Mouse (Mus musculus) frontal cortex, postnatal 25 days (tissue): ENCODE measurements around the gene Tada2b.

Experiments
- DNase-seq, 2 experiments: peaks; one replicate each; pipeline ENCODE4 v3.0.0; 2022; ENCODE audit warnings: low spot score in 2 of 2

The Tada2b gene

GRCm38 (mm10) chr5:36484171-36484990 is at the start of gene Tada2b, which contains the start of gene Ccdc96:
Gene Tada2b (minus strand): TSS chr5:36484285.
Gene Ccdc96 (plus strand): TSS chr5:36484588.
- DNase-seq, result peak; percentile 94

GRCm38 (mm10) chr5:36530129-36530751 is 46.2 kb upstream of the Tada2b start:
- peak; percentile 84 to 91 for DNase-seq

- DNase-seq, result no peak
Observed at GRCm38 (mm10) chr5:36529698-36530097, 45.6 kb upstream of the Tada2b start.

GRCm38 (mm10) chr5:36526921-36527320 is 42.8 kb upstream of the Tada2b start:
- no peak for DNase-seq

- no peak for DNase-seq
Observed at GRCm38 (mm10) chr5:36526274-36526673, 42.2 kb upstream of the Tada2b start.

GRCm38 (mm10) chr5:36525216-36525615 is 41.1 kb upstream of the Tada2b start:
- no peak for DNase-seq

- no peak for DNase-seq
Observed at GRCm38 (mm10) chr5:36523219-36523703, 39.2 kb upstream of the Tada2b start.

GRCm38 (mm10) chr5:36522782-36523181 is 38.7 kb upstream of the Tada2b start:
- DNase-seq, result no peak

GRCm38 (mm10) chr5:36519751-36520150 is 35.7 kb upstream of the Tada2b start:
- no peak for DNase-seq

- DNase-seq, result no peak
Observed at GRCm38 (mm10) chr5:36517596-36517995, 33.5 kb upstream of the Tada2b start.

- DNase-seq, result no peak
Observed at GRCm38 (mm10) chr5:36515558-36515957, 31.5 kb upstream of the Tada2b start.

- no peak for DNase-seq
Observed at GRCm38 (mm10) chr5:36515126-36515525, 31.0 kb upstream of the Tada2b start.

GRCm38 (mm10) chr5:36510956-36511355 is 26.9 kb upstream of the Tada2b start:
- DNase-seq, result no peak

- DNase-seq, result no peak
Observed at GRCm38 (mm10) chr5:36508351-36508750, 24.3 kb upstream of the Tada2b start.

- no peak for DNase-seq
Observed at GRCm38 (mm10) chr5:36505643-36506042, 21.6 kb upstream of the Tada2b start.

GRCm38 (mm10) chr5:36505235-36505634 is 21.1 kb upstream of the Tada2b start:
- DNase-seq, result no peak

GRCm38 (mm10) chr5:36494709-36495108 is 10.6 kb upstream of the Tada2b start:
- no peak for DNase-seq

GRCm38 (mm10) chr5:36493919-36494318 is 9.8 kb upstream of the Tada2b start:
- no peak for DNase-seq

- no peak for DNase-seq
Observed at GRCm38 (mm10) chr5:36489225-36489624, 5.1 kb upstream of the Tada2b start.

GRCm38 (mm10) chr5:36485306-36485705 is 1.2 kb upstream of the Tada2b start:
- DNase-seq, result no peak

GRCm38 (mm10) chr5:36483203-36484101 is 633 bp downstream of the Tada2b start:
- DNase-seq, result peak in 1 of 2 experiments; percentile 25

GRCm38 (mm10) chr5:36481114-36481513 is 3.0 kb downstream of the Tada2b start:
- no peak for DNase-seq
